Mouse (Mus musculus): ENCODE data around the gene Bco1. TPM values are rescaled to one million over a fixed set of nuclear protein-coding genes. Genes with fewer than 3 reads are reported as not detected.

Bco1 gene
- polyA plus RNA-seq, 1 experiment from 2014 or later, result 0.25 TPM

Other genes starting within 250 kb of the Bco1 start
- gene Cmc2, start 174.4 kb upstream of the Bco1 start, polyA plus RNA-seq (2014; fragmentation: Nextera tagmentation; extraction: Ambion mirVana), result 30.1 and 33.9 TPM in 2 replicates
- 6.1 and 7.1 TPM in 2 replicates for gene Cenpn, start 174.1 kb upstream of the Bco1 start, polyA plus RNA-seq (2014; fragmentation: Nextera tagmentation; extraction: Ambion mirVana)
- gene Atmin, start 152.5 kb upstream of the Bco1 start, polyA plus RNA-seq (2014; fragmentation: Nextera tagmentation; extraction: Ambion mirVana), result 27.1 and 31.2 TPM in 2 replicates
- 4.4 and 5.9 TPM in 2 replicates for gene 1700030J22Rik, start 116.9 kb upstream of the Bco1 start, polyA plus RNA-seq (2014; fragmentation: Nextera tagmentation; extraction: Ambion mirVana)
- gene Gcsh, start 102.3 kb upstream of the Bco1 start, polyA plus RNA-seq (2014; fragmentation: Nextera tagmentation; extraction: Ambion mirVana), result 106 and 111 TPM in 2 replicates
- 0.07 and 0.18 TPM in 2 replicates for gene Pkd1l2, start 13.4 kb upstream of the Bco1 start, polyA plus RNA-seq (2014; fragmentation: Nextera tagmentation; extraction: Ambion mirVana)
- 3.5 and 4.1 TPM in 2 replicates for gene Gan, start 62.3 kb downstream of the Bco1 start, polyA plus RNA-seq (2014; fragmentation: Nextera tagmentation; extraction: Ambion mirVana)
- 135 and 144 TPM in 2 replicates for gene Cmip, start 161.2 kb downstream of the Bco1 start, polyA plus RNA-seq (2014; fragmentation: Nextera tagmentation; extraction: Ambion mirVana)